Mouse (Mus musculus) layer of hippocampus, adult 9-10 months (tissue): ENCODE measurements around the gene Frat2.
A peak's percentile ranks its signal among the peaks of the same experiment; 100 is the strongest.
"Not testable (repeated sequence)": the region's sequence is repeated elsewhere in the genome, so short reads cannot be mapped to it uniquely, and the experiment has no call there.

ENCODE experiments used
- DNase-seq: peaks from one replicate; pipeline ENCODE4 v3.0.0; 2022; ENCODE audit warnings: low spot score

The Frat2 gene

GRCm38 (mm10) chr19:41847992-41848851 is at the start of gene Frat2:
Gene Frat2, minus strand, starts transcription at chr19:41848132.
- DNase-seq, result peak; percentile 68

- DNase-seq, result no peak
These were observed 48.4 kb upstream of the Frat2 start for GRCm38 (mm10) chr19:41896319-41896711.

DNA sequence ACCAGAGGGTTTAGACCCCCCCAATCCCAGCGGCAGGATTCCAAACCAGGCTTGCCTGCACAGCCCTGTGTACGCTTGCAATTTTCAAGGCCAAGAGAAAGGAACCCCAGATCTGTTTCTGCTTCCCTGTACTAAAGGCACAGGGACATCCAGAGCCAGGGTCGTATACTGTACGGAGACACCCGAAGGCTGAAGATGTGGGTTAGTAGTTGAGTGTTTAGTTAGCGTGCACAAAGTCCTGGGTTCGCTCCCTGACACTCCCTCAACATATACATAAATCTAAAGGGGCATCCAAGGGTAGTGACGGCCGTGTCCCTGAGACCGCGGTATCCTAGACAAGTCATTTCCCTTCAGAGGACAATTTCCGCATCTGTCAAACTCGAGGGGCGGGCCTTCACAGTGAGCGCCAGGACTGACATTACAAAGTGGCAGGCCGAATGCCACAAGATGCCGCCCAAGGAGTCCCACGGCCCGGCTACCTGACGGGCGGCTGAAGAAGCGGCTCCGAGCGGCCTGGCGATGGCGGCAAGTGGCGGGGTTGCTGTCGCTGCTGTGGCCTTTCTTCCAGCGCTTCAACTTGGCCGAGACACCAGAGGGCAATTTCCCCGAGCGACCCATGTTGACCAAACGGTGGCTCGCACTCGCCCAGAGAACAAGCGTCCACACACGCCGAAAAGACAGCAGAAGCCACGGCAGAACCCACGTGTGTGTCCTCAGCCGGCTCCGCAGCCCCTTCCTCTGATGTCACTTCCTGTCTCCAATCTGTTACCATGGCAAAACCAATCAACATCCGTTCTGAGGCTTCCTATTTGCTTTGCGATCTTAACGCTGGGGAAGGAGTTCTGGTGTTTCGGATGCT is 47.8 kb upstream of the Frat2 start, which contains the start of gene Rrp12:
Rrp12 (minus strand) TSS at position 714 of the 859 bp plus-strand sequence.
- peak; percentile 68 for DNase-seq

- DNase-seq, result no peak
These were observed 47.0 kb upstream of the Frat2 start for GRCm38 (mm10) chr19:41894959-41895358.

DNA sequence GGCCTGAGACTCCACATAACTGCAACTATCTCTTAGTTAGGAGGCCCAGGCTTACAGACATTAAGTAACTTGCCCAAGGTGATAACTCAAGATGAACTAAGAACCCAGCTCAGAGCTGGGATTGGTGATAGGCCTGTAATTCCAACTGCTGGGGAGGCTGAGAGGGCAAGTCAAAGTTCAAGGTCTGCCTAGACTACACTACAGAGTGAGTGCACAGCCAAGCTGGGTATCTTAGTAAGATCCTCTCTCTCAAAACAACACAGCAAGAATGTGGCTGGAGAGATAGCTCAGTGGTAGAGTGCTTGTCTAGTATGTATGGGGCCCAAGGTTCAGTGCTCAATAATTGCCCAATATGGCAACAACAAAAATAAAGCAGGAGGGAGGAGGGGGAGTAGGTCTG is 40.3 kb upstream of the Frat2 start:
- no peak for DNase-seq

GRCm38 (mm10) chr19:41883882-41884281 is 36.0 kb upstream of the Frat2 start:
- DNase-seq, result no peak

- DNase-seq, result no peak
These were observed 33.9 kb upstream of the Frat2 start for GRCm38 (mm10) chr19:41881842-41882241.

- no peak for DNase-seq
These were observed 26.4 kb upstream of the Frat2 start for GRCm38 (mm10) chr19:41874356-41874755.

DNA sequence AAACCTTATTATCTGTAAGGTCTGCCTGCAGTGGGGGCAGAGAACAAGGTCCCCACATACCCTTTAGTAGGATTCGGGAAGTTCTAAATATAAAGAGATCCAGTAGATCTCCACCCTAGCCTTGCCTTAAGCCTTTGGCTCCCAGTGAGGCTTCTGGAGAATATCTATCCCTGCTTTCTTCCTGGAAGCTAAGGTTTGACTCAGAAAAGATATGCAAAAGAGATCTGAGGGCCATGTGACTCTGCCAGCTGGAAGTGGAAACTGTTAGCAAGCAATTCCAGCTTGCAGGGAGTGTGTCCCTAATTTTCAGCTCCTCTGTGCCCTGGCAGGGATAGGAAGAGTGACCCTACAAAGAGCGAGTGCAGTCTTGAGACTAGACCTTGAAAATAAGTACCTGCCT is 24.4 kb upstream of the Frat2 start:
- peak; percentile 13 for DNase-seq

DNA sequence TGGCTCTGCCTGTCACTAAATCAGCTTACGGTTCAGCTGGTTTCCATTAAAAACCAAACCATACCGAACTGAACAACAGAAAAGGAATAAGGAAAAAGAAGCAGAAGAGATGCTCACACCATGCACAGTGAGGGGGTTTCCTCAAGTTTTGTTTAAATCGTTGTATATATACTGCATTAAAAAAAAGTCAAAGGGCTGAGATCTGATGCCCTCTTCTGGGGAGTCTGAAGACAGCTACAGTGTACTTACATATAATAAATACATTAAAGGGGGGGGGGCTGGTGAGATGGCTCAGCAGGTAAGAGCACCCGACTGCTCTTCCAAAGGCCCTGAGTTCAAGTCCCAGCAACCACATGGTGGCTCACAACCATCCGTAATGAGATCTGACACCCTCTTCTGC is 22.0 kb upstream of the Frat2 start:
- DNase-seq, result not testable (repeated sequence)

GRCm38 (mm10) chr19:41869296-41869695 is 21.4 kb upstream of the Frat2 start:
- DNase-seq, result no peak

- no peak for DNase-seq
These were observed 18.8 kb upstream of the Frat2 start for GRCm38 (mm10) chr19:41866707-41867106.

DNA sequence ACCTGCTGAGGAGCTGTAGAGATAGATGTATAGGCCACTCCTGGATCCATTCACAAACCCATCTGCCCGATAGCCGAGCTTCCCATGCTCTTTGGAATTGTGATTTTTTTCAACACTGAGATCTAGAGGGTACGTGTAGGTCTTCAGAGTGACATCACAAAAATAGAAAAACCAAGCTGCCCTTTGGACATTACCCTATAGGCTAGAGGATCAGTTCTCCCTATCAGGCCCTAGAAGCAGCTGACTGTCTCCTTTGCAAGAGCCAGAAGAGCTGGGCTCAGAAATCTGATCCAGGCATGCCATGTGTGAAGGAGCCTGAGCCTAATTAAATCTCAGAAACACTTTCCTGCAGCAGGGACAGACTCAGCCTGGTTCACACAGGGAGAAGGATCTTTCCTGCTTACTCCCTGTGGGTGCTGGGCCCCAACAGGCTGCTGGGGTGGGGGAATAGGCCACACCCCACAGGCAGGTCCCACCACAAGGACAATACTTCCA is 9.9 kb upstream of the Frat2 start:
- no peak for DNase-seq

- no peak for DNase-seq
These were observed 9.3 kb upstream of the Frat2 start for GRCm38 (mm10) chr19:41857086-41857762.

DNA sequence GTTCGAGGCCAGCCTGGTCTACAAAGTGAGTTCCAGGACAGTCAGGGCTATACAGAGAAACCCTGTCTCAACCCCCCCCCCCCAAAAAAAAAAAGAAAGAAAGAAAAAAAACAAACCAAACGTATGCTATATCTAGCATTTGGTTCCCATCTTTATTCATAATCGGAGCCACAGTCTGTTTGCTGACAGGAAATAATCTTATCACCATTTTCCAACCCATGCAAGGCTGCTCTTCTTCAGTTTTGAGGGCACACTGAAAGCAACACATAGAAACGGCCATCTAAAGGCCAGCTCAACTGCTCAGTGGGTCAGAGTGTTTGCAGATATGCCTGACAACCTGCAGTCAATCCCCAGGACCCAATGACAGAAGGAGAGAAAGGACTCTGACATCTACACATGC is 4.5 kb upstream of the Frat2 start:
- no peak for DNase-seq

GRCm38 (mm10) chr19:41850719-41851543 is 3.0 kb upstream of the Frat2 start:
- no peak for DNase-seq

GRCm38 (mm10) chr19:41850021-41850718 is 2.2 kb upstream of the Frat2 start:
- no peak for DNase-seq

- DNase-seq, result not testable (repeated sequence)
These were observed 329 bp downstream of the Frat2 start for GRCm38 (mm10) chr19:41847614-41847991.

- DNase-seq, result no peak
These were observed 796 bp downstream of the Frat2 start for GRCm38 (mm10) chr19:41847091-41847581.

DNA sequence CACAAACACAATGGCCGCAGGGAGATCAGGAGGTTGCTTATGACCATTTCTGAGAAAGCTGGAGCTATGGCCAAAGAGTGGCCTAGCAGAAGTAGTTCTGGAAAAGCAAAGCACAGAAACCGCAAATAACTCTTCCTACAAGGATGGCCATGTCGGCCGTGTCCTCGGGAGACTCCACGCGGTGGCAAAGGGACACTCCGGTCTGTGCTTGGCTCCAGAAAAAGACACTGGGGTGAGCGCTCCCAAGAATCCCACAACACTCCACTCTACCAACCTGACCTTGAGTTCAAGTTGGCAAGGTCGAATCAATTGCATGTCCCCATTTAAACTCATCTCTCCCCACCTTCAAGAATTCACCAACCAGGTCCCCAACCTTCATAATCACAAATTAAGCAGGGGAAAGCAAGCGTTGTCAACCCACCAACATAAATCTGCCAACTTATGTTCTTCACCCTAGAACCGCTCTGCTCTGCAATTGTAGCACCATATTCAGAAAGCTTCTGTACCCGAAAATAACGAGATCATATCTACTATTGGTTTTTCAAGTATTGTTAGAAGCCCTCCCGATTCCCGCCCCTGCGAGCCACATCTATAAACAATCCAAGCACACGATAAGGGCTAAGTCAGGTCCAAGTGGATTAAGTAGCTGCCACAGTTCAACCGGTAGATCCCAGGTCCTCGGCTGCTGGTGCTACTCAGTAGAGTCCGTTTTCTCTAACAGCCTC is 1.4 kb downstream of the Frat2 start:
- no peak for DNase-seq
